Mouse (Mus musculus): ENCODE data around the gene Lgals4.
"Not testable (repeated sequence)": the region's sequence is repeated elsewhere in the genome, so short reads cannot be mapped to it uniquely, and the experiment has no call there.

Gene Lgals4

GRCm38 (mm10) chr7:28867508-28868340, 34.1 kb downstream of the Lgals4 start:
- peak; percentile 89 for DNase-seq

- no peak for DNase-seq
Measured at GRCm38 (mm10) chr7:28870901-28871664, 37.4 kb downstream of the Lgals4 start.

- no peak for DNase-seq
Measured at GRCm38 (mm10) chr7:28874565-28874964, 40.9 kb downstream of the Lgals4 start.

GRCm38 (mm10) chr7:28876099-28876498, 42.4 kb downstream of the Lgals4 start:
- DNase-seq, result no peak

- no peak for DNase-seq
Measured at GRCm38 (mm10) chr7:28877155-28877554, 43.5 kb downstream of the Lgals4 start.

- DNase-seq, result peak; percentile 11
Measured at GRCm38 (mm10) chr7:28877856-28878255, 44.2 kb downstream of the Lgals4 start.

- DNase-seq, result peak; percentile 53
Measured at GRCm38 (mm10) chr7:28879606-28880005, 46.0 kb downstream of the Lgals4 start.

- DNase-seq, result no peak
Measured at GRCm38 (mm10) chr7:28880554-28880953, 46.9 kb downstream of the Lgals4 start.

- peak; percentile 65 for DNase-seq
Measured at GRCm38 (mm10) chr7:28881199-28881598, 47.5 kb downstream of the Lgals4 start, which contains the start of gene Capn12. TSS of gene Capn12 (plus strand) at chr7:28881422.

- DNase-seq, result peak; percentile 61
Measured at GRCm38 (mm10) chr7:28883039-28883438, 49.4 kb downstream of the Lgals4 start.

- DNase-seq, result not testable (repeated sequence)
Measured at GRCm38 (mm10) chr7:28883704-28884103, 50.0 kb downstream of the Lgals4 start.

GRCm38 (mm10) chr7:28886486-28886885, 52.8 kb downstream of the Lgals4 start:
- peak; percentile 50 for DNase-seq

GRCm38 (mm10) chr7:28888701-28889161, 55.1 kb downstream of the Lgals4 start:
- DNase-seq, result peak; percentile 44
